Mouse (Mus musculus): ENCODE data around the gene Msrb2.

Gene Msrb2

DNA sequence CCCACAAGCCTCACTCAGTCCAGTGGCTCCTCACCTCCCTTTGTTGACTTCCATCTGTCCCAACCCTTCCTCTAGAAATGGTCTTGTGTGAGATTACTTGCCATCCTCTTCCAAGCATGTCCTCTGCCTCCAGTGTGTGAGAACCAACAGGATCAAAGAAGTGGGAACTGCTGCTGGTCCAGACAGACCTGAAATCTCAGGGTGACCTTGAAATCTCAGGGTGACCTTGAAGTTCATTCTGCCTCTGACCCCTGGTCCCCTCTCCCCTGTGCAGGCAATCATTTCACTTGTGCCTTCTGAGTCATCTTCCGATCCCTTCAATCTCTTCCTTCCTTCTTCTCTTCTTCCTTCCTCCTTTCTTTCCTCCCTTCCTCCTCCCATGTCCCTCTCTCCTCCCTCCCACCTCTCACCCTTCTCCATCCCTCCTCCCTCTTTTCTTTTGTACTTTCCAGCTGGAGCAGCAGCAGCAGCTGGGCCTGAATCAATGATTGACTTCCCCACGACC lies 9.3 kb downstream of the Msrb2 start:
- no peak for TF ChIP-seq GATA4 (IDR thresholded peaks at IDR 0.05; ENCODE audit: insufficient replicate concordance, low read length)

GRCm38 (mm10) chr2:19380986-19381385 lies 9.7 kb downstream of the Msrb2 start:
- TF ChIP-seq GATA4 (IDR thresholded peaks at IDR 0.05; ENCODE audit: insufficient replicate concordance, low read length): no peak

DNA sequence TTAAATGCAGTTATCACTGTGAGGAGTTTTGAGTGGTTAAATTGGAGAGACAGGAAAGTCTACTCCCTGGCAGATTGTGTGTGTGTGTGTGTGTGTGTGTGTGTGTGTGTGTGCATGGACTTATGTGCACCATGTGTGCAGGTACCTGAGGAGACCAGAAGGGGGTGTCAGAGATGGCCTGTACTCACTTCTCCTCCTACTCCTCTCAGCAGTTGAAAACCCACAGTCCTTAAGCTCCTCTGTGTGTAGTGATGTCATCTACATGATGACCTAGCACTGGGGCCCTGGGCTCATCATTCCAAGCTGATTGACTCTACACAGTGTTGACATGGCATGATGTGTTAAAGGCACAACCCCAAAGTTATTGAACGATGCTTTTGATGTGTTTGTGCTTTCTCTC lies 11.0 kb downstream of the Msrb2 start:
- TF ChIP-seq GATA4 (IDR thresholded peaks at IDR 0.05; ENCODE audit: insufficient replicate concordance, low read length): no peak

DNA sequence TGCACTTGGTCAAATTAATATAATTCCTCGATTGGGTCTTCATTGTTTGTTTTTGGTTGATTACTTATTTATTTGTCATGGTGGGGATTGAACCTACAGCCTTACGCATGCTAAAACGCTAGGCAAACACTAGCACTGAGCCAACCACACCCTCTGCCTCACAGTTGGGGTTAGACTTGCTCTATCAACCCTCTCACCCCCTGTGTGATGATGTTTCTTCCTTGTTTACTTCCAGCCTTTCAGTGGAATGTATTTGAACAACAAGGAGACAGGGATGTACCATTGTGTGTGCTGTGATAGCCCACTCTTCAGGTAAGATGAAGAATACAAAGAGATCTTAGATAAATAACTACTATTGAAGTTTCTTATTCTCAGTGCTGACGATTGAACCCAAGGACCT lies 11.8 kb downstream of the Msrb2 start:
- no peak for TF ChIP-seq GATA4 (IDR thresholded peaks at IDR 0.05; ENCODE audit: insufficient replicate concordance, low read length)

DNA sequence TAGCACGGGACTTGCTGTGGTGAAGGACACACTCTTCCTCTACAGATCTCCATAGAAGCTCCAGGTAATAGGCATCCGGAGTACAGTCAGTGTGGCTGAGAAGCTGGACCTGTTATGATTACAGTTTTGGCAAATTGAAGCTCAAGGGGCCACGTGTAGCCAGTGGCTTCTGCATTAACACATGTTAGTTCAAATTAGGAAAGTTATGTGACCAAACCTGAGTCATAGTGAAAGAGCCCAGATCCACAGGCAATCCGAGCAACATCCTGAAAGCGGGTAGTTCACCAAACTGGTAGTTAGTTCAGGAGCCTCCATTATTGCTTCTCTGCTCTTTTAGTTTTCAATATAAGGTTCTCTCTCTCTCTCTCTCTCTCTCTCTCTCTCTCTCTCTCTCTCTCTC lies 14.5 kb downstream of the Msrb2 start:
- no peak for TF ChIP-seq GATA4 (IDR thresholded peaks at IDR 0.05; ENCODE audit: insufficient replicate concordance, low read length)

DNA sequence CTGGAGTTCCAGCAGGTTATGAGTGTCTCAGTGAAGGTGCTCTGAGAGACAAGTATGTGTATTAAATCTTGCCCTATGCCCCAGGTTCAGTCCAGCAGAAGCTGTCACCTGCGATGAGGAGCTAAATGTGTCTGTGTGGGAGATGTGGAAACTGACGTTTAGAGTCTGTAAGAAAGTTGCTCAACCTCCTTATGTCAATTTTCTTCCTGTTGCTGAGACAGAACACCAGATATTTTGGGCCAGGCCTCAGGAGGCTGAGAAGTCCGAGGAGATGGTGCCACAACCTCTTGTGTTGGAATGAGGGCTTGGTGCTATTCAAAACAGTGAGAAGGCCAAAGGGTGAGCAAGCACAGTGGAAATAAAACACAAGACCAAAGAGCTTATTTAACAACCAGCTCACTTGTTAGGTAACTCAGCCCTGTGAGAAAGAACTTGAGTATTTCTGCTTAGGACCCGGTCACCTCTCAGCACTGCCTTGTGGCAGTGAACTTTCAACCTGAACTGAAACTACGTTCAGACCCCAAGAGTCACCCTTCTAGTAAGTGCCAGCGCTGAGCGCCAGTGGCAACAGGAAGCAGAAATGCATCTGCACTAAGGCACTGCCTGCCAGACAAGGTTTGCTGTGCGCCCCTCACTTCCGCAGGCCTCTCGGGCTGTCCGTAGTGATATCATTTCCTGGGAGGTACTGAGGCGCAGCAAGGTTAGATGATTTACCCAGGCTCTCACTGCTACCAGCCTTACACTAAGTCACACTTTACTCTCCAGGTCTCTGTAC lies 17.3 kb downstream of the Msrb2 start:
- TF ChIP-seq GATA4 (IDR thresholded peaks at IDR 0.05; ENCODE audit: insufficient replicate concordance, low read length): no peak

DNA sequence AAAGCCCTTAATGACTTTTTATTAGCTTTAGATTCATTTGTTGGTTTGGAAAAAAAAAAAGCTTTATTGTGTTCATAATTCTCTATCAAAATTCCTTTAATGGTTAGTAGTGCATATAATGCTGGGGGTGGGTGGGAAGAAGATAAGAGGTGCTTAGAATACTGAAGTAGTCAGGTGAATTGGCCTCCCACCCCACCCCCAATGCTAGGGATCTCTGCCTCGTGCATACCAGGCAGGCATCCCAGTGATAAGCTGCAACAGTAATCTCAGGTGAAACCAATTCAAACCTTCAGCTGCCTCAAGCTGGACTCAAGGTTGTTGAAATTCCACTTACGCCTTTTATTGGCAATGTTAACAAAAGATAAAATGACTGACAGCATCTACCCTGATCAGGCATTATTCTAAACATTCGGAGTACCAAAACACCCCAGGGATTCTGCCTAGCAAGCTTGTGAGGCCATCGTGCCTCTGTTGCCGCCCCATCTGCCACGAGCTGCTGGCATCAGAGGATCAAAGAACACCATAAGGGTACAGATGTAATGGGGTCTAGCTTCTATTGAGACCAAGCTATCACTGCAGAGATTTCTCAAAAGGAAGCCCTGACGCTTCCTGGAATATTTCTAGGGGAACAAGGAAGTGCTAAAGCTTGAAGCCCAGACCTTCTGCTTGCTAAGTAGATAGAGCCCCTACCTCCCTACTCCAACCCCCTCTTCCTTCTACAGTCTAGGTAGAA lies 19.3 kb downstream of the Msrb2 start:
- no peak for TF ChIP-seq GATA4 (IDR thresholded peaks at IDR 0.05; ENCODE audit: insufficient replicate concordance, low read length)

- TF ChIP-seq GATA4 (IDR thresholded peaks at IDR 0.05; ENCODE audit: insufficient replicate concordance, low read length): no peak
These were observed 20.4 kb downstream of the Msrb2 start for GRCm38 (mm10) chr2:19391649-19392048.

DNA sequence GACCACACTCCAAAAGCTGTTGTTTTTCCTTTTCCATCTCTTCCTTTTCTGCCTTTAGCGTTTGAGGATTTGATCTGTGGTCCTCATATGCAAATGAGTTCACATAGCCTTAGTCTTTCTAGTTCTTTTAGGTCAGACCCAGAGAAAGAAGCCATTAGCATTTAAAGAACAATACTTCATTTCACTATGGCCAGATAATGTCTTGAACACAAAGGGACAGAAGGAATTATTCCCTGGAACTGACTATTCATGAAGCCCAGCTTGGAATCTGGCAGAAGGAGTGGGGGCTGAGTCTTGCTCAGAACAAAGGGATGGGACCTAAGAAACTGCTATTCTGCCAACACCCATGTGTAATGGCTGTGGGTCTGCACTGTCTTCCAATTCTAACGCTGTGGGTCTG lies 21.6 kb downstream of the Msrb2 start:
- TF ChIP-seq GATA4 (IDR thresholded peaks at IDR 0.05; ENCODE audit: insufficient replicate concordance, low read length): no peak

GRCm38 (mm10) chr2:19405409-19405808 lies 34.2 kb downstream of the Msrb2 start:
- no peak for TF ChIP-seq GATA4 (IDR thresholded peaks at IDR 0.05; ENCODE audit: insufficient replicate concordance, low read length)

DNA sequence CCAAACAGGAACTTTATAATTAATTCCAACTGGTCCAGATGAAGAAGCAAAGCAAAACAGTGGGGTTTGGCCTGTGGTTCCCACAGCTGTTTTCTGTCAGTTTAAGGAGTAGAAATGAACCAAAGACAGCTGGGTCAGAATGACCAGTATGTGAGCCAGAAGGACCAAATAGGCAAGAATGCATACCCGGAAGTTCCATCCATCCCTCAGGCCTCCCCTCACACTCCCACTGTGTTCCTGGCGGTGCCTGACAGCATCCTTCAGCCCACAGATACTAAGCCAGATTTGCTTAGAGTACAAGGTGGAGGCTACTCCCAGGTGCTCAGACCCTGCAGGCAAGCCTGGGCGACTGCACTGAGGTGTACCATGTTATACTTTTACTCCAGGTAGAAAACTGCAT lies 35.3 kb downstream of the Msrb2 start:
- TF ChIP-seq GATA4 (IDR thresholded peaks at IDR 0.05; ENCODE audit: insufficient replicate concordance, low read length): no peak

- no peak for TF ChIP-seq GATA4 (IDR thresholded peaks at IDR 0.05; ENCODE audit: insufficient replicate concordance, low read length)
These were observed 43.2 kb downstream of the Msrb2 start for GRCm38 (mm10) chr2:19414222-19414965.

GRCm38 (mm10) chr2:19415063-19415521 lies 43.9 kb downstream of the Msrb2 start:
- no peak for TF ChIP-seq GATA4 (IDR thresholded peaks at IDR 0.05; ENCODE audit: insufficient replicate concordance, low read length)

GRCm38 (mm10) chr2:19416066-19416465 lies 44.8 kb downstream of the Msrb2 start:
- no peak for TF ChIP-seq GATA4 (IDR thresholded peaks at IDR 0.05; ENCODE audit: insufficient replicate concordance, low read length)

DNA sequence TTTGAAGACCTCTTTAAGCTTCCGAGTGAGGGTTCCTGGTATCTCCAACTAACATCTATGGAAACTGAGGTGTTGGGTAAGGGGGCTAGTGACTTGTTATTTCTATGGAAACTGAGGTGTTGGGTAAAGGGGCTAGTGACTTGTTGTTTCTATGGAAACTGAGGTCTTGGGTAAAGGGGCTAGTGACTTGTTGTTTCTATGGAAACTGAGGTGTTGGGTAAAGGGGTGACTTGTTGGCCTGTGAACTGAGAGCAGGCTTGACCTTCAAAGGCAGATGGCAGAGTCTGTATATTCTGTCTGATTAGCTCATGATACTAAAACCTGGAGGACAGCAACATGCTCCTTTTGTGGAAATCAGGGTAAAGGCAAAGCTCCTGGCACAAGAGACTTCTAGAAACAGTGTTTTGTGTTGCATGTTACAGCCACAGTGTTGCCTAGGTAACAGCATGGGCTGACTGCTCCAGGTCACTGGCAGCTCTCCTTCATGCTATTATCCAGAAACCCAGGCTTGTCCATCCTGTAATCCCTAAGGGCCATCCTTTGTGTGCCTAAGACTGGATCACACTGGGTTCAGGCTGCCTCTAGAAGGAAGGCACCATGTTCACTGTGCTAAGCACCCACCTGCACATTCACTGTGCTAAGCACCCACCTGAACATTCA lies 48.6 kb downstream of the Msrb2 start:
- no peak for TF ChIP-seq GATA4 (IDR thresholded peaks at IDR 0.05; ENCODE audit: insufficient replicate concordance, low read length)
